Mouse (Mus musculus) layer of hippocampus, postnatal 36 days (tissue): Measurements from ENCODE around the gene Ssu72. TPM values are rescaled to one million over a fixed set of nuclear protein-coding genes. Genes with fewer than 3 reads are reported as not detected.
"Not testable (repeated sequence)": the region's sequence is repeated elsewhere in the genome, so short reads cannot be mapped to it uniquely, and the experiment has no call there.

Experiments used
- DNase-seq, 2 experiments: peaks; one replicate each; pipeline ENCODE4 v3.0.0; 2022
- total RNA-seq, 2 experiments: library from RNA; stranded (reverse); gene quantifications; 2 replicates each; pipeline ENCODE4 v1.2.3; 2021

The Ssu72 gene
- 10 to 100 TPM; 78.3 to 82.6 TPM for total RNA-seq

DNA sequence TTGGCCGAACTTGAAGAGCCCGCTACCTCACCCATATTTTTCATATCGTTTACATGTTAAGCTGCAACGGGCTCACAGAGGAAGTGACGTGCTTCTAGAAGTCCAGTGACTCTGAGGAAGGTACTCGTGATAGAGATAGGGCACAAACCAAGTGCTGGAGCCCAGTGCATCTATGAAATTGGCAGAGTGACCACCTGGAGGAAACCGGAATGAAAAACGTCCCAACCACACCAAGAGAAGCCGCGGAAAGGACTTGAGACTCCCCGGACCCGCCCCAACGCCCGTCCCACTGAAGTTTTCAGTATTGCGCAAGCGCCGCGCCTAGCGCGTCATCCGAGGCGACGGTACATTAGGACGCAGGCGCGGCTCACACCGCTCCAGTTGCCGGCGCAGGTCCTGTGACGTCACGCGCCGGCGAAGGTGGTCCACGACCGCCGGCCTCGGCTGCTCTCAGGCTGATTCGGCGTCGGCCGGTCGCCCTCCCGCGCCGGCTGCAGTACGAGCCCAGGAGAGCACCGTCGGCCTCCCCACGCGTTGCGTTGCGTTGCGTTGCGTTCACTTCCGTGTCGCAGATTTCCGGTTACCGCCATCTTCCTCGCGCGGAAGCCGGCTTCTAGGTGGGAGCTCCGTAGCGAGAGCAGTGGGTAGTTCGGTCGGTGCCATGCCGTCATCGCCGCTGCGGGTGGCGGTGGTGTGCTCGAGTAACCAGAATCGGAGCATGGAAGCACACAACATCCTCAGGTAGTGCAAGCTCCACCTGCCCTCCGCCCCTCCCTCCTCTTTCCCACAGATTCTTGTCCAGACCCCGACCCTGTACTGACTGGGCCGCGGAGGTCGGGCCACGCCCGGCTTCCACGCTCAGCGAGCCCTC, at the start of gene Ssu72:
TSS of gene Ssu72 (plus strand) at position 80 of the 871 bp plus-strand sequence.
- DNase-seq, result peak; percentile 96 to 97

DNA sequence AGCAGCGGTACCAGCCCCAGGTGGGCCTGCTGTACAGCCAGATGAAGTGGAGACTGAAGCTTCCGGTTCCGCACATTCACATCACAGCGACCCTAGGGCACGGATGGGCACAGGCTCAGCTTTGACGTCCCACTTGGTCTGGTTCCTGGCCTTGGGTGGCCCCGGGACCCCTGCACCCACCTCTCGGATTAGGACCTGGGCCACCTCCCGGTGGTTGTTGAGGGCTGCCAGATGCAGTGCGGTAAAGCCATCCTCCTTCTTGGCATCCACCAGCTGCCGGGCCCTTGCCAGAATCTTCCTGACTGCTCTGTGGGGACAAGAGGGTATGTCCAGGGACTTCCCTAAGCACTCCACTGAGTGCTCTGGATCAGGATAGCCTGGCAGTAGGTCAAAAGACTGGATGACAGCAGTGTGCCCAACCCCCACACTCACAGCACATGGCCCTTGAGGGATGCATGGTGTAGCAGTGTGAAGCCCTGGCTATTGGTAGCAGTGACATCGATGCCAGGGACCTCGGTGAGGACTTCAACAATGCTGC, 48.3 kb upstream of the Ssu72 start:
- DNase-seq, result no peak

DNA sequence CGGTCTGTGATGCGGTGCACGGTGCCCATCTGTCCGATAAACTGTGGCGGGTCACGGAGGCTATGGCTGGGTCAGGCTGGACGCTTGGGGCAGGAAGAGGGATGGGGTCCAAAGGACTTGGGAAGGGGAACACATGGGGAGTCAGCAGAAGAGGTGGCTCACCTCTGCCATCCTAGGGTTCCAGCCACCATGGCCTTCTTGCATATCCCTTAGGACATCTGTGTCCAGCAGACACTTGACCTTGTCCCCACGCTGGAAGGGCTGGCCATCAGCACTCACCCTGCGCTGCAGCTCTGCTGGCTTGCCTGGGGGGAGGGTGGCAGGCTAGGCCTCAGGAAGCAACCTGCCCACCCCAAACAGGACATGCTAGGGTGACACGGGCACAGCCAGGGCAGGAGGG, 45.6 kb upstream of the Ssu72 start:
- no peak for DNase-seq

DNA sequence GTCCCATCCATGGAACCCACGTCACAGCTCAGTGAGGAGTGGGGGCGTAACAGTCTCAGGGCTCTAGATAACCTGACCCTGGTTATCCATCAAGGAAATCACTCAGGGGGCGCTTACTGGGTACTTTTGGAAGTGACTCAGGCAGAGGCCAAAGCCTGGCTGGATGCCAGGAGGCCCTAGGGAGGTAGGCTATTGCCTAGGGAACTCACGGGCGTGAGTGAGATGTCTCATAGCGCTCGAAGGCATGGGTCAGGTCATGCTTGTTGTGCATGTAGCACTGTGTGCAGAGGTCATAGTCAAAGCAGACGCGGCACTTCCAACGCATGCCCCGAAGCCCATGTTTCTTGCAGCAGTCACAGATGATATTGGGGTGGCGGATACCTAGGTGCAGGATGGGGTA, 44.0 kb upstream of the Ssu72 start:
- DNase-seq, result no peak

DNA sequence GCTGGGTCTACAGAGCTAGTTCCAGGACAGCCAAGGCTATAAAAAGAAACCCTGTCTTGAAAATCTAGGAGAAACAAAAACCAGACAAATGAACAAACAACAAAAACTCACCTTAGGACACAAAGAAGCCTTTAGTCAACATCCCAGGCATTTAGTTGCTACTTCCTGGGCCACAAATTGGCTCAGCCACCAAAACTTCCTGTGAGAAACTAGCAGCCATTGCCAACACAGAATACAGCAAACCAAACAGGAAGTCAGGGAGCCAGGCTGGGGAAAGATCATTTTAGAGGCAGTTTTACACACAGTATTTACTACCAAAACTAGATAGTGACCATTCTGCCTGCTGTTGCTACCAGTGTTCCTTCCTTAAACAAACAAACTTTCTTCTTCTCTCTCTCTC, 37.7 kb upstream of the Ssu72 start:
- no peak for DNase-seq

DNA sequence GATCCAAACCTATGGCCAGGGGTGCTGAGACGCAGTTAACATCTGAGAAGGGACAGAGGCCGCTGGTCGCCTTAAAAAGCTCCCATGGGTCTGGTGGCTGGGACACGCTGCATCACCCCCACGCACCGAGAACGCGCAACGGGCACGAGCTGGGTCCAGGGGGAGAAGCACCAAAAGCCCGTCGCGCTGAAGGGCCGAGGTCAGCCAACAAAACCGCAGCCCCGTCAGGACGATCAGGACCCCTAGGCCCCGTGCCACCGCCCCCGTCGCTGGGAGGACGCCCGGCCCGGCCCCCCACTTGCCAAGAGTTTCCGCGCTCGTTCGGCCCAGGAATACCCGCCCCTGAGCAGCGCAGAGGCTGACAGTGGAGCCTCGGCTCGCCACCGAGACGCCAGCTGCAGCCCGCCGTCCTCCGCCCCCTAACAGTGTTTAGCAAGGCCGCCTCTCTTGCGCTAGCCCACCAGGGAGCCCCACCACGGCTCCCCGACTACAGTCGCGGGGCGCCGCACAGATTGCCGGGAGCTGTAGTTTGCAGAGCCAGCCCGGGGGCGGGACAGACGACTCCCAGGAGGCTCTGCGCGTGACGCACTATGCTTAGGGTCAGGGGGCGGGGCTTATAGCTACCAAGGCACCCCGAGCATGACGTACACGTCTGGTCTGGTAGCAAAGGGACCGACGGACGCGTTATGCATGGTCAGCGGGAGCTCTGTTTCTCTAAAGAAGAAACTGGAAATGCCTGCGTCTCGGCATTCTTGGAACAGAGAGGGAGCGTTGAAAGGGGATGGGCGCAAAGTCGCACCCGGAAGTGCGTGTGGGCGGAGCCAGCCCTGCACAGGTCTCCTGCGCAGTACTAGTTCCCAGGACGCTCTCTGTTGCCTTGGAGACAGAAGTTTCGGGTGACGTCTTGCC, 35.7 kb upstream of the Ssu72 start, which contains the start of gene Mib2:
TSS of gene Mib2 (minus strand) at position 510 of the 909 bp plus-strand sequence.
- DNase-seq, result peak; percentile 97 to 98

DNA sequence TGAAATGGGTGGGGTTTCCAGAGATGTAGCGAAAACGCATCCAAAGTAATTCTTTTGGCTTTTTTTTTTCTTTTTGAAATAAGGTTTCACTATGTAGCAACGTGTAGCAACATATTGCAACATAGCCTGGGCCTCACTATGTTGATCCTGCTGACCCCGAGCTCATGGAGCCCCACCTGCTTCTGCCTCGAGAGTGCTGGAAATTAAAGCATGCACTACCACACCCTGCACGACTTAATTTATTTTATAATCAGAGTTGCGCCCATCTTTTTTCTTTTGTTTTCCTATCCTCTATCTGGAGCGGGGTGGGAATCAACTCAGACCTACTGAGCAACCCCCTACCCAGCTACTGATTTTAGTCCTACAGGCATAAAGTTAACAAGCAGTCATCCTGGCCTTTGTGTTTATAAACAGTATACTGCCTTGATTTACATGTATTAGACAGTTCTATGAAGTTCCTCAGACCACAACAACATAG, 35.0 kb upstream of the Ssu72 start:
- DNase-seq, result no peak

DNA sequence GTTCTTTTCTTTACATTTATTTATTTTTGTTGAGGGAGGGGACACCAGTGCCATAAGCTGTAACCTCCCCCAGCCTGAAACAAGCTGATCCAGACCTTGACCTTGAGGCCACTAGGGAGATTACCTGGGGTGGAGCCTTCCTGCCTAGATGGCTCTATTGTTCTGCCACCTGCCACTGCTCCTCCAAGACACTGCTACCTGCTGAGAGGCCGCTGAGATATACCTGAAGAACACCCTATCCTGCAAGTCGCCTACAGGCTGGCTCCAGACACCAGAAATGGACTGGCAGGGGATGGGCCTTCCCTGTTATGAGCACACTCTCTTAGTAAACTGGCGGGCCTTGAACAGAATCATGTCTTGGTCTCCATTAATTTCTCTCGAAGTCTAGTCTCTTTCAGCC, 34.4 kb upstream of the Ssu72 start:
- not testable (repeated sequence) for DNase-seq

DNA sequence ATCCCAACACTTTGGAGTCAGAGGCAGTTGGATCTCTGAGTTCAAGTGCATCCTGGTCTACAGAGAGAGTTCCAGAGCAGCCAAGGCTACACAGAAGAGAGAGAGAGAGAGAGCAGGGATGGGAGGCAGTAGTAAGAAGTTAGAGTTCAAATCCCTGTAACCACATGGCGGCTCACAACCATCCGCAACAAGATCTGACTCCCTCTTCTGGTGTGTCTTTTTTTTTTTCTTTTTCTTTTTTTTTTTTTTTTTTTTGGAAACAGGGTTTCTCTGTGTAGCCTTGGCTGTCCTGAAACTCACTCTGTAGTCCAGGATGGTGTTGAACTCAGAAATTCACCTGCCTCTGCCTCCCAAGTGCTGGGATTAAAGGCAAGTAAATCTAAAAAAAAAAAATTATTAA, 32.5 kb upstream of the Ssu72 start:
- no peak for DNase-seq

DNA sequence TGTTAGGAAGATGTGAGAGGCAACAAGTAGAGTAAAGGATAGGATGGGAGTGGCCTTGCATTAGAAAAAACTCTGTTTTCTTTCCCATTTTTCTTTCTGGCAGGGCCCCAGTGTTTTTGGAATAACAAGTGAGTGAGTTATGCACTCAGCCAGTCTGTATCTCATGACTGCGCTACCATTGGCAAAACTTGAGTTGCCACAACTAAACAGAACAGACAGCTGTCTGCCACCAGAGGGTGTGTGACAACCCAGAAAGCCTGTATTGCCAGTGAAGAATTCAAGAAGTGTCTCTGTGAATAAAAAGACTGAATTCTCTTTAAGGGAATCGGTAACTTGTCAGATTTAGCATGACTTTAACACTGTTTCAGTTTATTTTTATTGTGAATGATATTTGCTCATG, 28.6 kb upstream of the Ssu72 start:
- DNase-seq, result peak in 1 of 2 experiments; percentile 41

DNA sequence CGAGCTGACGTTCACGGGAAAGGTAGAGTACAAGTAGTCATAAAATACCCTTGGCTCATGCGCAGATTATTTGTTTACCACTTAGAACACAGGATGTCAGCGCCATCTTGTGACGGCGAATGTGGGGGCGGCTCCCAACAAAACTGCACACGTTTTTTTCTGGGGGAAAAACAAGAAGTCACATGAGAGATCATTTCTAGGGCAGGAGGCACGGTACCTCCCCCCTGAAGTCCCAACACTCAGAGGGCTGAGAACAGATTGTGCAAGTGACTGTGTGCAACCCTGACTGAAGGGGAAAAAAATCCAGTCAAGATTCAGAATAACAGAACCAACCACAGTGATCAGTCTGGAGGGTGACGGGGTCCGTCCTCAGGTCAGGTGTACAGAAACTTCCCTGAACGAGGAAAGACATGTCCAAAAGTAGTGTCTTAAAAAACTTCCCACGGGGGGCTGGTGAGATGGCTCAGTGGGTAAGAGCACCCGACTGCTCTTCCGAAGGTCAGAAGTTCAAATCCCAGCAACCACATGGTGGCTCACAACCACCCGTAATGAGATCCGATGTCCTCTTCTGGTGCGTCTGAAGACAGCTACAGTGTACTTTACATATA, 20.8 kb upstream of the Ssu72 start:
- not testable (repeated sequence) for DNase-seq

DNA sequence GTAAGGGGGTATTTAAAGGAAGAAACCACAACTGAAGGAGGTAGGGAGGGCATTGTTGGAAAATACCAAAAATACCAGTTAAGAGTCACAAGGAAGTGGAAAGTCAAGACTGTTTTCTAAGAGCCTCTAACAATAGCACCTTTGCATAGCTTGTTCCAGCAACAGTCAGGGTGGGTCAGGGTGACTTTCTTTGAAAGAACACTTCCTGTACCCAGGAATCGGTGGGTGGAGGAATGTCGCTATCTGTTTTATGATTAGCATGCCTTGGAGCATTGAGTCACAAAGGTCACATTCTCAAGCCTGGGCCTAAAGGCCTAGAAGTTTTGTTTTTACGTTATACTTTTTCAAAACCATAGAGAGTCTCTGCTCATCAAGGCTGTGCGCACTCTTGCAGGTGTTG, 16.8 kb upstream of the Ssu72 start:
- not testable (repeated sequence) for DNase-seq

DNA sequence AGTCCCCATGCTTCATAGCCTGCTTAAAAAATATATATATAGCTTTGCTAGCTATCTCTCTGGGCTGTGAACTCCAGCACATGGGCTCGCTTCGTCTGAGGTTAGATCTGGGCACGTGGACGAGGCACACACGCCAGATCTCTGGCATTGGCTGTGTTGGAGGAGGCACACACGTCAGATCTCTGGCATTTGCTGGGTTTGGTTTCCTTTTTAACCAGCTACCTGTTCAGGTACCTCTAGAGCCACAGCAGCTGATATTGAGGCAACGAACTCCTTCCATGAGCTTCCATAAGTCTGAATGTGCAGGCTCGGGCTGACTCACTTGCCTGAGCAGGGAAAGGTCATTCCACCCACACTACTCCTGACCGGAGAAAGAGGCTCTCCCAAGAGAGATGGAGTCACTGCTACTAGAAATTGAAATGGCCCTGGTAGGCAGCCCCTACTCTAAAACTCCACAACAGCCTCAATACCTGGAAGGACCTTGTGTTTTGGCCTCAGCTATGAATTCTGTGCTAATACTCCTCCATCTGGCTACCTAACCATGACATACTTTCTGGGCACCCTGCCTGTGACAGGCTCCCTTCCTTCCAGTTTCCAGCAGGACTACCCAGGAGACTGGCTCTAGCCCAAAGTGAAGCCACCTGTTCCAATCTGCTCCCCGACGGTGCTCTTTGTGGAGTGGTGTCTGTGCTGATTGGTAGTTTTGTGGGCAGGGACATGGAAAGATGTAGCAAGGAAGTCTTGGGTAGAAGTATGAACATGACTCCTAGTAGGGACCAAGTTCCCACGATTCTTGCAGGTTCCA, 13.8 kb upstream of the Ssu72 start:
- DNase-seq, result peak; percentile 58 to 67

DNA sequence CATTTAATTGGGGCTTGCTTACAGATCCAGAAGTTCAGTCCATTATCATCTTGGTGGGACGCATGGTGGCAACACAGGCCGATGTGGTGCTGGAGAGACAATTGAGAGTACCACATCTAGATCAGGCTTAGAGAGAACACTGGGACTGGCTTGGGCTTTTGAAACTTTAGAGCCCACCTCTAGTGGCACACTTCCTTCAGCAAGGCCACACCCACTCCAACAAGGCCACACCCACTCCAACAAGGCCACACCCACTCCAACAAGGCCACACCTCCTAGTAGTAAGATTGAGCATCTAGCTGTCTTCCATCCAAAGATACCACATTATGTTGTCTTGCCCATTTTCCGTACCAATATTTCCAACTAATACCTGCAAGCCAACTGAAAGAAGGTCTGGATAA, 12.2 kb upstream of the Ssu72 start:
- DNase-seq, result no peak

DNA sequence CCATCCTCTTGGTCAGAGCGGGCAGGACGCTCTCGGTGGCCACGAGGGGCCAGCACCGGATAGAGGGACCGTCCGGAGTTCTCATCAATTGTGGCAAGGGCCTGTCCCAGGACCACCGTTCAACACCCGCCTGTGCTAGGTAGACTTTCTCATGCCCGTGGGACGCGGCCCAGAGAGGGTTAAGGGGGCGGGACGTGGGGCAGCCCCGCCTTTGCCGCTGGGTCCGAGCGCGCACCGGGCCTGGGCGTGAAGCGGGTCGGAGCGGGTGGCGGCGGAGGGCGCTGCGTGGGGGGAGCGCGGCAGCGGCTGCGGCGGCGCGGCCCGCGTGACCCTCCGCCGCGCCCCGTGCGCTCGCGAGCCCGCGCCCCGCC, 10.5 kb upstream of the Ssu72 start, which contains the start of gene Fndc10:
TSS of gene Fndc10 (plus strand) at position 232 of the 371 bp plus-strand sequence.
- DNase-seq, result peak; percentile 69 to 70

DNA sequence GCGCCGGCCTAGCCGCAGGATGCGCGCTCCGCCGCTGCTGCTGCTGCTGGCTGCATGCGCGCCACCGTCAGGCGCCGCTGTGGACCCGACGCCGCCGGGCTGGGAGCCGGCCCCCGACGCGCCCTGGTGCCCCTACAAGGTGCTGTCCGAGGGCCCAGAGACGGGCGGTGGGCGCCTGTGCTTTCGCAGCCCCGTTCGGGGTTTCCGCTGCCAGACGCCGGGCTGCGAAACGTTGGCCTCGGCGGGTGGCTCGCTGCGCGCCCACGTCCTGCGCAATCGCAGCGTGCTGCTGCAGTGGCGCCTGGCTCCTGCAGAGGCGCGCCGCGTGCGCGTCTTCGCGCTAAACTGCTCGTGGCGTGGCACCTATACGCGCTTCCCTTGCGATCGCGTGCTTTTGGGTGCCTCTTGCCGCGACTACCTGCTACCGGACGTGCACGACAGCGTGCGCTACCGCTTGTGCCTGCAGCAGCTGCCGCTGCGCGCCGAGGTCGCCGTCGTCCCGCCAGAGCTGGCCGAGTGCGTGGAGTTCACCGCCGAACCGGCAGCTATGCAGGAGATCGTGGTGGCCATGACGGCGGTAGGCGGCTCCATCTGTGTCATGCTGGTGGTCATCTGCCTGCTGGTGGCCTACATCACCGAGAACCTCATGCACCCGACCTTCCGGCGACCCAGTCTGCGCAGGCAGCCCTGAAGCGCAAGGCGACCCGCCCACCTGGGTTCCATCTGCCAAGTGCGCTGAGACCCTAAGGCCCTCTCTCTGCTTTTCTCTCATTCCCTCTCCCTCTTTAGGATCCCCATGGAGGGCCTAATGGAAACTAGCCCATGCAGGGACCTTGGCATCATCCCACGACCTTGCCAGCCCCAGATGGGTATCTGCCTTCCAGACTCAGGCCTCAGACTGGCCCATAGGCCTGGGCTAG, 9.9 kb upstream of the Ssu72 start:
- peak; percentile 75 to 81 for DNase-seq

DNA sequence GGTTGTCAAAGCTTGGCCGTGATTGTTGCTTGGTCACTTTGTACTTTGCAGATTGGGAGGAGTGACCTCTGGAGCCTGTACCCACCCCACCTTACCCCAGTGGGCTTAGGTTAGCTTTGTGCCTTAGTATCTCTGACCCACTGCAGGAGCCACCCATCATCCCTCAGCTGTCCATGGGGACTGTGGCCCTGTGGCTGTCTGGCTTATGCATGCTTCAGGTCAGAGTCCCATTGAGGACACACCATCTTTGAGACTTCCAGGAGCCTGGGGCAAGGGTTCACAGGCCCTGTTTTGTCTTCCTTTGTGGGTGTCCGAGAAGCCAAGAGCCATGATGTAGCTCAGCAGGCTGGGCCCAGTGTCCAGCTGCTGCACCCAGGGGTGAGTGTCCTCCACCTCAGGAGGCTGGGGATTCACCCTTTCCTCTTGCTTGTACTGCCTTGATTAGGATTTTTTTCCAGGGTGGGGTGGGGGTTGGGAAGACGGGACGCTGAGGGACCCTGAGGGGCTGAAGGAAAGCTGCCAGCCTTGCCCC, 9.0 kb upstream of the Ssu72 start:
- DNase-seq, result no peak

DNA sequence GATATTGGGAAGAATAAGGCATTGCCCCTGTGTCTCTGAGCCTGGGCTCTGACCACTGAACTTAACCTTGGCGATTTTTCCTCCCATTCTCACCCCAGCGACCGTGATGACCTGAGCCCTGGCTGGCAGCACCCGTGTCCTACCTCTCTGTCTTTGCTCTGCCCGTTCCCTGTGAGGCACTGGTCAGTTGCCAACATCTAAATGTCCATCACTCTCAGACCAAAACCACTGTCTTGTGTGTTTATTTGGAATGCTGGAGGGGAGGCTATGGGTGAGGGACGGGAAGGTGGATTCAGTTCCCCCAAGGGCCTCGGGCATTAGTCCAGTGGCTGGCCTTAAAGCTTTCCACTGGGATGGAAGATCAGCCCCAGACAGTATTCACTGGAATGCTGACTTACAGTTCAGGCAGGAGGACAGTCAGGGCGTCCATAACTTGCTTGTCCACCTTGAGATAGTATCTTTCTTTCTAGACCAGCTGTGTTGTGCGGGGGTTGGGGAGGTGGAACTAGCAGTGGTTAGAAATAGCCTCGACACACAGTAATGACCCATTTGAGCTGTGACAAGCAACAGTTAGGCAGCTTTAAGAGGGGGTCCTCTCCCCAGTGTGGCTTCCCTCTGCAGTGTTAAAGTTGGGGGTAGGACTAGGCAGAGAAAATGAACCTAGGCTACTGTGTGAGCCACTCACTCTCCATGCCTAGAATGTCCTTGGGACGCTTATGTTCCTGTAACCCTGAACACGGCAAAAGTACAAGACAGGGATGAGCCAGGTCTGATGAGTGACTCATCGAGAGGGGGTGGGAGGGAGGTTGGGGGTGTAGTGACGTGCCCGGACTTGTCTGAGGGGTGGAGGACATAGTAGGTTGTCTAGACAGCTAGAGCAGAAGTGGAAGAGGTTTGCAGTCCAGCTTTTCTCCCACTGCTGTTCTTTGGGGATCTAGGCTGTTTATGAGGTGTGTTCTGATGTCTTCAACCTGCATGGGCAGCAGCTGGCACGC, 8.0 kb upstream of the Ssu72 start:
- no peak for DNase-seq

DNA sequence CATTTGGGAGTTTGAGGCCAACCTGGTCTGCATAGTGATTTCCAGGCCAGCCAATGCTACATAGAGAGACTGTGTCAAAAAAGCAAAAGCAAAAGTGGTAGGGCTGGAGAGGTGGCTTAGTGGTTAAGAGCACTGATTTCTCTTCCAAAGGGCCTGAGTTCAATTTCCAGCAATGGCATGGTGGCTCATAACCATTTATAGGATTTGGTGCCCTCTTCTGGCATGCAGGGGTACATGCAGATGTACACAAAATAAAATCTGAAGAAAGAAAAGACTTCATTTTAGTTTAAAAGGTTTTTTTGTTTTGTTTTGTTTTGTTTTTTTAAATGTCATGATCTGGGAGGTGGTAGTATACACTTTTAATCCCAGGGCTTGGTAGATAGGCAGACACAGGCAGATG, 4.2 kb upstream of the Ssu72 start:
- no peak for DNase-seq
